Mouse (Mus musculus) left cerebral cortex, adult 2 months (tissue): Measurements from ENCODE around the gene Kif1a. TPM values are rescaled to one million over a fixed set of nuclear protein-coding genes. Genes with fewer than 3 reads are reported as not detected.

Experiments used
- DNase-seq, 2 experiments: peaks; one replicate each; pipeline ENCODE4 v3.0.0; 2021 to 2022; ENCODE audit warnings: low spot score in 2 of 2, mixed read lengths in 1 of 2; ENCODE audit errors: extremely low spot score in 1 of 2
- H3K27ac ChIP-seq: fragments of 200-600 bp; 2 replicates; pipeline ENCODE4 v1.8.1; 2022
- H3K4me3 ChIP-seq: fragments of 200-600 bp; 2 replicates; pipeline ENCODE4 v1.8.1; 2022
- CTCF ChIP-seq: fragments of 200-600 bp; IDR thresholded peaks from 2 replicates; pipeline ENCODE4 v1.8.1; 2022; ENCODE audit warnings: antibody characterized with exemption, mild to moderate bottlenecking, moderate library complexity
- intact Hi-C: fragments of 180-260 bp; cut with DNase I; formaldehyde crosslinking; loops from one replicate; pipeline ENCODE4 v1.15.1; 2025
- total RNA-seq, 2 experiments: library from RNA; stranded (reverse); gene quantifications; 2 replicates each; pipeline ENCODE4 v1.2.3; 2021

The Kif1a gene
- total RNA-seq, 2 experiments from 2014 or later: 730 to 772 TPM

DNA sequence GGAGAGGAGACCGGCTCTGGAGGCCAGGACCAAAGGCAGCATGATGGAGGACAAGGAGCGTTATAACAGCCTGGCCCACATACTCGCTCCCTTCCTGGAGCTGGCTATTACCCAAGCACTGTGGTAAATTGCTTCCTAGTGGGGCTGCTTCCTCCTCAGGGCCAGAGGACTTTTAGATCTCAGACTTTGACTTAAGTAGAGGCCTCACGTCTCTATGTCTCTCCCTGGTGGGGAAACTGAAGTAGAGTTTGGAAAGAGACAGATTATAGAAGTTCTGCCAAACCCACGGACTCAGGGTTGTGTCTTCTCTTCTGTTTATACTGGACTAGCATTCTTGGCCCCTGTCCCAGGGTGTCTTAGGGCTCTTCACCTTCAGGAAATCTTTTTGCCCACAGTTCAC is 23.5 kb upstream of the Kif1a start:
- no peak for DNase-seq
- peak; percentile 10; the same call in 1 of the 2 replicates for TF ChIP-seq CTCF
- no peak overlapping the region for H3K4me3 ChIP-seq
- no peak overlapping the region for H3K27ac ChIP-seq
- intact Hi-C loops: loop anchor here (5.0 kb wide), 1 partner anchor 168 kb away; no protein-coding TSS in a partner anchor

DNA sequence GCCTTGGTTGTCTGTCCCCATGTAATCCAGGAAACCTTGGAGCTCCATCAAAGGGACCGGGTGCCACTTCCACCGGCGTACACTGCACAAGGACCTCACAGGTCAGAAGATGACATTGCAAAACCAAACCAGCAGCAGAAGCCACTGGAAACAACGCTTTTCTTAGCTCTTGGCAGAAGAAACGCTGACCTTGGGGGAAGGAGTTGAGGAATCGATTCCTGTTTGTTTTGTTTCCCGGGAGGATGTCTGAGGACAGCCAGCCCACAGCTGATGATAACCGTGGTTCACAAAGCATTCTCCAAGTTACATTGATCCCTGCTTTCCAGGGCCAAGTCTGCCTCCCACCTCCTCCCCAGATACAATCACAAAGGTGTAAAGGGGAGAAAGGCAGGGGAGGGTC is 22.3 kb upstream of the Kif1a start:
- Histone ChIP-seq H3K4me3 (no peak overlapping the region), H3K27ac (no peak overlapping the region)
- intact Hi-C loops: no loop called here
- DNase-seq: no peak
- no peak for TF ChIP-seq CTCF

DNA sequence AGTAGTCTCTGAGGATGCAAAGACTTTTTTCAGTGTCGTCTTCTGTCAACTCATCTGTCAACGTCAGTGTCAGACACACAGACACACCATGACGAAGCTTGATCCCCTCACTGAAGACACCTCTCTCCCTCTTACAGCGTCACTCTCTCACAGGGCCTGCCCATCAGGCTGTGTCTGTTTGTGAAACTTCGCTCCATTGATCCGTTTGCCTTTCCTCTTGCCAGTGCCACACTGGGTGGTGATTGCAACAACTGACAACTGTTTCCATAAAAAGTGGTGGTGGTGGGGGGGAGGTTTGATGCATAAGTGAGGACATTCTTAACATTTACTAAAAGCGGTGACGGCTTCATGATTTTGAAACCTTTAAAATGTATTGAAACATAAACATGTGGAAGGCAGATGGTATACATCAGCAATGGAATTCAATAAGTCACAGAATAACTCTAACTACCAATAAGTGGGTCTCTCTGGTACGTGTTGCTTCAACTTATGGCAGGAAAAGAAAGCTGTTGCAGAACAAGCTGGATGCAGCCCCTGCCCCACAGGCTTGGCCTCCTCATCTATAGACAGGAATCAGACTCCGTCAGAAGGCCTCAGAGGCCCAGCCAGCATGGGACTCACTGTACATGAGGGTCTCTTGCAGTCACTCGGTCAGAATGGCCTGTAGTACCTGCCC is 21.6 kb upstream of the Kif1a start:
- no peak for DNase-seq
- Histone ChIP-seq H3K4me3 (no peak overlapping the region), H3K27ac (no peak overlapping the region)
- intact Hi-C loops: no loop called here
- no peak for TF ChIP-seq CTCF

DNA sequence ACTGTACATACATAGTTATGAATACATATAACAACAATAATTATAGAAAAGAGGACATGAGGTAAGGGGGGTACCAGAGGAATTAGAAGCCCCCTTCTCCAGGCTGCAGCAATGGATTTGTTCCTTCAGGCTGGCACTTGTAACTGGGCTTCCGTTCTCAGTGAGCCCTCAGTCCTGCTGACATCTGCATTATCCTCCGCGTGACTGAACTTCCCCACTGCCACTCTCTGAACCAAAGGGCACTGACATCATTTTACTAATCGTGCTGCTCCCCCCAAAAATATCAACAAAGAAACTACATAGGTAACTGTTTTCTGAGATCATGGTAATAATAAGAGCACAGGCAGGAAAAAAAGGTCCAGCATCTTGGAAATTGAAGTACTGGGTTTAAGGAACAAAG is 17.1 kb upstream of the Kif1a start:
- no peak overlapping the region for H3K4me3 ChIP-seq
- no peak overlapping the region for H3K27ac ChIP-seq
- DNase-seq: no peak
- no peak for TF ChIP-seq CTCF
- intact Hi-C loops: no loop called here

DNA sequence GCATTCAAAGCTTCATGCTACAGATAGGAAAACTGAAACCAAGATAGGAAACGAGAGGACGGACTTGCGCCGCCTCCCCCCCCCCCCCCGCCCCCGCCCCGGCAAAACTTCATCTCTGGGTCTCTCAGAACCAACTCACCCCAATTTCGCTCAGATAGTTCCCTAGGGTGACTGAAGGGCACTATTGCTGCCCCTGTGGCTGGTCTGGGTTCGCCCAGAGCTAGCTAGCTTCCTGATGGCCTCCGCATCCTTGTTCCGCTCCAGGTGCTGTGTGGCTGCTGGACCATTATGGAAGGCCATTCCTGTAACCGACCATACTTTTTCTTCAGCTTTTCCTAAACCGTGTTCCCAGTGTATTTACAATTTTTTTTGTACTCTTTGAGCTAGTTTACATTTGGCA is 13.7 kb upstream of the Kif1a start:
- no peak overlapping the region for H3K27ac ChIP-seq
- no peak for TF ChIP-seq CTCF
- DNase-seq: no peak
- H3K4me3 ChIP-seq: peak overlapping the region; percentile 46
- intact Hi-C loops: loop anchor here (1.0 kb wide), 1 partner anchor 13 kb away; no protein-coding TSS in a partner anchor

DNA sequence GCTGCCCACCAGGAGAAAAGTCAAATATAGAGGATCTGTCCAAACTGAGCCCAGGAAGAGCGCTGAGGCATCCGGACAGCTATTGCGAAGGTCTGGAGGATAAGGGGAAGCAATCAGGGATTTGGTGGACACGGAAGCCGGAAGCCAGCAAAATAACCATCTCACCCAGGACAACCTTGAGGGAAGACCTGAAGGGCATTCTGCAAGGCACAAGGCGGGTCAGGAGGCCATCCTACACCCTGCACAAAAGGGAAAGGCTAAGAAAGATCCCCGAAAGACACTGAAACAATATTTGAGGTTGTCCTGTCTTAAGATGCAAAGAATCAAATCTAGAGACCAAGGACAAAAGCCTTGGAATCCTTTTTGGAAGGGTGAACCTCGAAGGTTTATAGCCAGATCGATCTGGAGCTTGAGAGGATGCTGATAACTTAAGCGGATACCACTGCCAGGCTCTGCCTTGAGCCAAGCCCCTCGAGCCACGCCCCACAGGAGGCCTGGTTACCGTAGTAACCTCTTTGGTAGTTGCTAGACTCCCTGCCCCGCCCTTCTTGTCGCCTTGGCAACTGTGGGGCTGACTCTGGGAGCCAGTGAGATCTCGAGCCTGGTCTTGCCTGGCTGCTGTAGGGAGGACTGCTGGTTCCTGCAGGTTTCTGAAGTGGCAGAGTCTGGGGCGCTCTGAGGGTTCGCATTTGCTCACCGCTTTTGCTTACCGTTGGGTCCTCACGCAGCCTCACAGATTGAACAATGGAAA is 13.1 kb upstream of the Kif1a start:
- no peak overlapping the region for H3K27ac ChIP-seq
- H3K4me3 ChIP-seq: peak overlapping the region; percentile 46
- intact Hi-C loops: loop anchor here (1.0 kb wide), 1 partner anchor 13 kb away; no protein-coding TSS in a partner anchor
- no peak for TF ChIP-seq CTCF
- DNase-seq: peak; percentile 73 to 80

DNA sequence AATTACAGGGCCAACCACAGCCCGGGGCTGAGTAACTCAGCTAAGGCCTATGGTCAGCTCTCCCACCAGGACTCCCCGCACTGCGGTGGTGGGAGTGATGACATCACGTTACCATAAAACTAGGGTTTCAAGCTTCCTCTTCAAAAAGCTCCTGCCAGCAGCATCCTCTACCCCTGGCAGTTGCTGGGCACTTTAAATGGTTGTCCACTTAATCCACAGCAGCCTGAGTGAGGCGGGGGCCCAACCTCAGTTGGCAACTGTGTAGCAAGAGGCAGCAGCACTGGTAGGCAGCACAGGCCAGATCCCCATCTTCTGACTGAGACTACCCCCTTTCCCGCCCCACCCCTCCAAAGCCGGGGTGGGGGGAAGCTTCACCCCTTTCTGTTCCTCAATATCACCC is 949 bp upstream of the Kif1a start:
- intact Hi-C loops: loop anchor here (1.0 kb wide), 1 partner anchor 13 kb away; no protein-coding TSS in a partner anchor
- Histone ChIP-seq H3K27ac (peak overlapping the region; percentile 98), H3K4me3 (no peak overlapping the region)
- no peak for TF ChIP-seq CTCF
- no peak for DNase-seq

DNA sequence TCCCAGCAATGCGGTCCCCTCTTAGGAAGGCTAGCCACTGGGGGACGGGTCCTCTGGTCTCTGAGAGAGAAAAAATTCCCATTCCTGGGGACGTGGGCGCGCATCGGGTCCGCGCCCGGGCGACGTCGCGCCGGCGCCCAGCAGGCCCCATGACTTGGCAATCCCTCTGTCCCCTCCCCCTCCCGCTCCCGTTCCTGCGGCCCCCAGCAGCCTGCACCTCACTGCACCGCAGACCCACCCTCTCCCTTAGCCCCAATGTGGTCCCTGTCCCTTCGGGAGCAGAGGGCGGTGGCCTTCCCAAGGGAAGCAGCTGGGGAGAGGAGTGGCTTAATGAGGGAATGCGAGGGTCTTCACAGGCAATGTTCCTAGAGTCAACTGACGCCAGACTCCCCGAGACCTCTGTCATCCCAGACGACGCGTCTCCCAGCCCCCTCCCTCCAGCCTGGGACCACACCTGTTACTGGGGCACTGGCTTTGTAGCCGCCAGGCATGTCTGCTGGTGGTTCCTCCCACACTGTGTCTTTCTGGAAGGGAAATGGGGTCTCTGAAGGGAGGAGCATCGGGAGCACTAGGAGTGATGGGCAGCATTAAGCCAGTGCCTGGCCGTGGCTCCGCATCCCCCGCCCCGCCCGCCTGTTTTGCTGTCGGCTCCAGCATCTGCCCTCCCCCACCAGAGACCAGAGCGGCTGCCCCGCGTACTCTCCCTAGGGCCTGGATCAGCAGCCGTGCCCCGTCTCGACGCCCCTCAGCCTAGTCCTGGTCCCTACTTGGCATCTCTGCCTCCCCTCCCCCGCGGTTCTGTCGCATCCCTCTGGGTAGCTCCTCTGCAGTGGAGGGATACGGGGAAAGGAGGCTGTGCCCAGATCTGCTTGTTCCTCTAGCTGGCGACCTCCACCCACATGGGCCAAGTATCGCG is 917 bp downstream of the Kif1a start:
- H3K27ac ChIP-seq: peak overlapping the region; percentile 98
- DNase-seq: peak; percentile 72 to 77
- intact Hi-C loops: loop anchor here (2.0 kb wide), 1 partner anchor 16 kb away; no protein-coding TSS in a partner anchor
- no peak for TF ChIP-seq CTCF
- H3K4me3 ChIP-seq: peak overlapping the region; percentile 89

DNA sequence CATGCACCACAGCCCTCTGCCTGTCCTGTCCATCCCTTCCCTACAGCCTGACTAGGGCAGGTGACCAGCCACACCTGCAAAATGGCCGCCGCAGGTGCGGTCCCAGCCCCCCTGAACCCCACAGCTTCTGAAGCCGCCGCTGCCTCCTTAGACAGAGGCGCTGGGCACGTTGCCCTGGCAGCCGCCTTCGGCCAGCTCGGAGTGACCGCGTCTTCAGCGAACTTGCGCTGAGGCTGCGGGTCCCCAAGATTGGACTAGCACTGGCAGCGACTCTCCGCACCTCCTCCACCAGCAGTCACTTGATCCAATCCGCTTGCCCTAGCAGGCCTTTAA is 1.5 kb downstream of the Kif1a start:
- Histone ChIP-seq H3K27ac (peak overlapping the region; percentile 98), H3K4me3 (peak overlapping the region; percentile 89)
- peak in 1 of 2 experiments; percentile 41 for DNase-seq
- TF ChIP-seq CTCF: no peak
- intact Hi-C loops: loop anchor here (2.0 kb wide), 1 partner anchor 15 kb away; no protein-coding TSS in a partner anchor

DNA sequence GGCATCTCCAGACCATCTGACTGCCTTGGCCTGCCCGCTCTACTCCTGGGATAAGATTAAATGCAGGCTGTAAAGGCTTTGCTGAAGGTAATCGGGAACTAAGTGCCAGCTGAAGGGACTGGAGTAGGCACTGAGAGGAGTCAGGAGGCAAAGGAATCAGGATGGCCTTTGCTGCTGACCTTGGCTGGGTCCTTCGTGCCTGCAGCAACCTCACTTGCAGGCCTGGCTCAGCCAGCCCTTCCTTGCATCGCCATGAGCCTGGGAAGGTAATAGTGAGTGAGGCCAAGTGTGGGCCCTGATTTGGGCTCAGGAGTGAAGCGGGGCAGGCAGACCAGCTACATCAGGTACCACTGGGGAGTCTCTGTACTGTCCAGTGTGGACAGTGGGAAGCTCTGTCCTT is 2.8 kb downstream of the Kif1a start:
- no peak overlapping the region for H3K27ac ChIP-seq
- no peak for TF ChIP-seq CTCF
- peak overlapping the region; percentile 89; the same call in 1 of the 2 replicates for H3K4me3 ChIP-seq
- DNase-seq: no peak
- intact Hi-C loops: no loop called here

DNA sequence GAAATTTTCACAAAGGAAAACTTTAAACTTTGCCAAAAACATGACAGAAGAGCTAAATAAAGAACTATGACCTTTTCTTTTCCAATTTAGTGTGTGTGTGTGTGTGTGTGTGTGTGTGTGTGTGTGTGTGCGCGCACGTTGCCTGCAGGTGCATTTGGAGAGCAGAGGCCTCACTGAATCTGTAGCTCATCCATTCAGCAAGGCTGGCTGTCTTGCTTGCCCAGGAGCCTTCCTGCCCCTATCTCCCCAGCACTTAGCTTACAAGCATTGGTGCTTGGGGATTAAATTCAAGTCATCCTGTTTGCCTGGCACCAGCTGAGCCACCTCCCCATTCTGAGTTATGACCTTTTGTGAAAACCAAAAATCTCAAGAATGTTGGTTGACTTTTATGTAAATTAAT is 9.2 kb downstream of the Kif1a start:
- no peak overlapping the region for H3K27ac ChIP-seq
- DNase-seq: no peak
- no peak overlapping the region for H3K4me3 ChIP-seq
- TF ChIP-seq CTCF: no peak
- intact Hi-C loops: no loop called here

DNA sequence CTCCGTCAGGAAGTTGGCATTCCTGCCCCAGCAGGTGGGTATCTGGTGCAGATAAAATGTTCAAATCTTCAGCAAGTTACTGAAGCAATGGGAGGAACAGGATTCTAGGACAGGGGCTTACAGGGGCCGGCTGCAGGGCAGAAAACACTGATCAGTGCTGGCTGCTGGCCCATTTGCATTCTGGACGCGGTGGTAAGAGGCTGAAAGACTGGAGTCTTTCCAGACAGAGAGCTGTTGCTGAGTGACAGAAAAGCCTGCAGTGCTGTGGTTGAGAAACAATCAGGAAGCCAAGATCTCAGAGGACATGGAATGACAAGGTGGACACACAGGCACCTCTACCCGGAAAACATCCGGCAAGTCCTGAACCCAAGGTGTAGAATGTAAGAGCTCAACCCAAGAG is 16.6 kb downstream of the Kif1a start:
- Histone ChIP-seq H3K4me3 (no peak overlapping the region), H3K27ac (peak overlapping the region; percentile 20)
- no peak for DNase-seq
- intact Hi-C loops: loop anchor here (2.0 kb wide), 1 partner anchor 16 kb away; the partner anchor contains the start of gene Kif1a
- TF ChIP-seq CTCF: no peak
